Mouse (Mus musculus): ENCODE results near the gene Car15.

Gene Car15

DNA sequence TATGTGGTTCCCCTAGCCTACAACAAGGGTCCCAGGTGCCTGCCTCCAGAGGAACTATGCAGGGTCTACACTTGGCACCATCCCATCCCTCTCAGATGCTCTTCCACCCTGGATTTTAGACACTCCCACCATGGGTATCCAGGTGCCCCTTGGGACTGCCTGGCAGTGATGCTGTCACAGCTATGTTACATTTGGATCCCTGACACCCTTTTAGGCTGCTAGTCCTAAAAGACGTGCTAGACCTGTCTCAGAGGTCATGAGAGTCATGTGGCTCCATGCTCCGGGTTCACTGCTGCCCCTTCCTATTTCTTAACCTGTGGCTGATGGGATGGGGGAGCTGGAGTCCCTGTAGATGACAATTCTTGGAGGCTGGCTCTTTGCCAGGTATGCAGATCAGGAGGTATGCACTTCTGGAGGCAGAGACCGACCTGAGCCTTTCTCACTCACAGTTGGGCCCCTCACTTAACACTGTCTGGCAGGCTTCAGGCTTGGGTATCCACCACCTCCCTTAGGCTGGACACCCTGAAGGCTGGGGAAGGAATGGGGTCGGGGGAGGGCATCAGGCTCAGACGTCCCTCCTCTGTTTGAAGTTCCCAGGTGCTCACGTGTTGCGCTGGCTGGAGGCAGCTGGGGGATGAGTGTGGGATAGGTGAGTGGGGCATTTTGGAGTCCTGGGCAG, 36.2 kb downstream of the Car15 start:
- DNase-seq (ENCODE audit: low spot score), result no peak

DNA sequence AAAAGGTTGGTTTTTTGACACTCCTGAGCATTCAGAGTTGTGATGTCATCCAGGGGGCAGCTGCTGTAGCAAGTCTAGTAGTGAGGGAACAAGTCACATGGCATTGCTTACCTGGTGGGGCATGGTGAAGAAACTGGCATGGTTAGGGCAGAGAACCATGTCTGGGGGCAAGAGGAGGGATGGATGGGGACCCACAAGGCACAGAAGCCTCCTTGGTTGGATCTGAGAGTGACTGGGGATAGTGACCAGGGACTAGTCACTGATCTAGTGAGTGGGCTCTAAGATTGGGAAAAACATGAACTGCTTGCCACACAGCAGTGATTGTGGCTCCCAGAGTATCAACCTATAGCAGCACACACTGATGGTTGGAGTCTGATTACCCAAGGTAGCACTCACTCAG, 38.6 kb downstream of the Car15 start:
- DNase-seq (ENCODE audit: low spot score), result no peak

DNA sequence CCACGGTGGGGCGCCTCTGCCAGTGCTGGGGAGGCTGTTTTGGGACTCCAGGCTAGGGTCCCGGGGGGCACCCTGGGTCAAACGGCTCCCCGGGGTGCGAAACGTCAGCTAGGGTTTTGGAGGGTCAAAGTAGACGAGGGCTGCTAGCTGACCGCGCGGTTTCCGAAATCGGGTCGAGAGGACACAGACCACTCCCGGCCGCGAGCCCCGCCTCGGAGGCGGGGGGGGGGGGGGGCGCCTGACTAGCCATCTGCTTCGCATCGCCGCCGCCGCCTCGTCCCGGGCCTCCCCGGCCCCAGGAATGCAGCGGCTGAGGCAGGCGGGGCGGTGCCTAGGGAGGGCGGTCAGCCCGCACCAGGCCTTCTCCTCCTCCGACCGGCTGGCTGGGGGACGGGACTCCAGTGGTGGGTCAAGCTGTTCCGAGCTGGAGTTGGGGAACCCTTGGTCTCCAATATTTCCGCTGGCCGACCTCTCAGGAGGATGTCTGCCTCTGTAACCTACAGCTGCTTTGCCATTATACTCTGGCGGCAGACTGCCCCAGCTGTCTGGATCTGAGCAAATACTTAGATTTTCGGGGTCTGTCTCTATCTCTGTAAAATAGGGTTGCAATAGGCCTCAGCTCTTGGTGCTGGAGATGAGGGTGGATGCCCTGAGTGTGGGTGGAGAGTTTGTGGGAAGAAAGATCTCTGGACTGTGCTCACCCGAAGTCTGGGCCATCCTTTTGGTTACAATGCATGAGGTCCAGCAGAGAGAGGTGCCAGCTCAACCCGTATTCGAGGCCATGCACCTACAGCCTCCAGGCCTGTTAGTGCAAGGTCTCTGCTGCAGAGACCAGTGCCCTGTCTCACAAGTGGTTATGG, 39.6 kb downstream of the Car15 start:
- peak; percentile 62 for DNase-seq (ENCODE audit: low spot score)

DNA sequence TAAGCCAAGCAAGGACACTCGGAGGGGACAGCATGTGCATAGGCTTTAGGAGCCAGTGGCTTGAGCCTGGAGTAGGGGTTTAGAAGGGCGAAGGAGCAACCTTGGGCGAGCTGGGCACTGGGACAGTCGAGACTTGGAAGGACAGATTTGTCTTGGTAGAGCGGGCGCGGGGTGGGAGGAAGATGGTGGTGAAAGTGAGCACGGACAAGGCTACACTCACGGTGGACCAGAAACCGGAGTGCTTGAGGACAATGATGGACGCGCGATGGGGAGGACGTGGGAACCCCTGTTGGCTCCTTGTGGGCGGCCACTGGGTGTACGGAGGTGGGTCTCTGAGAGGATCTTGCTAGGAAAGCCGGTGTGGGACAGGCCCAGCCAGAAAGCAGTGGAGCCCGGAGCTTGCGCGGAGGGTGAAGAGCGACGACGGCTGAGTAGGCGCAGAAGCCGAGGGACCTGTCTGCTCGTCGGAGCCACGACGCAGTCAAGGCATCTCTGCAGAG, 40.3 kb downstream of the Car15 start:
- no peak for DNase-seq (ENCODE audit: low spot score)

DNA sequence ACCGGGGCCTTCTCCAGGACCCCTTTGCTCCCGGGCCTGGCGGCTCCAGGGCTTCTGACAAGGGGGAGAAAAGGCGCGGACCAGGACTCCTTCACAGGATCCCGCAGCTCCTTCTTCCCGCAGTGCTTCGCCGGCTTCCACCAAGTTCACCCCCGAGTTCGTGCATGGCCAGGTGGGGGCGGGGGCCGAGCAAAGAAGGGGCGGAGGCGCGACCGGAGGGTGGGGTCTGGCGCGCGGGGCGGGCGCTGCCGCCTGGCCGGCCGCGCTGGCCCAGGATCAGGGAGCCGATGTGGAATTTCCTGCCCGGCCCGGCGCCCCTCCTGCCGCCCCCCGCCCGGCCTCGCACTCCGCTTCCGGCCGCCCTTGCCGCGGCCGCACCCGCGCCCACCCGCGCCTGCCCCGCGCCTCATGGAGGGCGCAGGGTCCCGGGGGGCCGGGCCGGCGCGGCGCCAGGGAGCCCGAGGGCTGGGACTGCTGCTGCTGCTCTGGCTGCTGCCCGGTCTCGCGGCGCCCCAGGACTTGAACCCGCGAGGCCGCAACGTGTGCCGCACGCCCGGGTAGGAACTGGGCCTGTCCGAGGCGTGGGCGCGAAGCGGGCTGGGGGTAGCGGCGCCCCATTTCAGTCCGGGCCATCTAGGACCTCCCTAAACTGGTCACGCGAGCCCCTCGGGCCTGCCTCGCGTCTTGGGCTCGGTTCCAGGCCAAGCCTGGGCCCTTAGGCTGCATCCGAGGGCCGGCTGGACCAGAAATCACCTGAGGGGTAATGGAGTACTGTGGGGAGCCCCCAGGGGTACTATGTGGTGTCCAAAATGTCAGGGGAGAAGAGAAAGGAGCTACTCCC, 41.0 kb downstream of the Car15 start, which contains the start of gene Scarf2:
Gene Scarf2 (plus strand): TSS at position 312 of the 841 bp plus-strand sequence.
- peak; percentile 64 for DNase-seq (ENCODE audit: low spot score)

DNA sequence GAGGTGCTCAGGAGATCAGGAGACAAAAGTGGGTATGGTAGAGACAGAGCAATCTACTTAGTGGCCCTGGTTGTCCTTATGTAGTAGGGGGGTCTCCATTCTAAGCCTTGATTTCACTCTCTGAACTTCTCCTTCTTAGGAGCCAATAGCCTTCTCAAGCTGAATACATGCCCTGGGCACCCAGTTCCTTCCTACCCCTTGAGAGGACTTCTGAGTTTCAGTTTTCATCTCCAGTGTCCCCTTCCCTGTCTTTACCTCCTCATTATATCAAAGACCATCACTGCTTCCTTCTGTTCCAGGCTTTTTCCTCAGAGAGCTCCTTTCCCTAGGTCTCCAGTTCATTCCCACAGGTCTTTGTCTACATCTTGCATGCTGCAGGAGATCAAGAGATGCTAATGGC, 41.6 kb downstream of the Car15 start:
- no peak for DNase-seq (ENCODE audit: low spot score)

DNA sequence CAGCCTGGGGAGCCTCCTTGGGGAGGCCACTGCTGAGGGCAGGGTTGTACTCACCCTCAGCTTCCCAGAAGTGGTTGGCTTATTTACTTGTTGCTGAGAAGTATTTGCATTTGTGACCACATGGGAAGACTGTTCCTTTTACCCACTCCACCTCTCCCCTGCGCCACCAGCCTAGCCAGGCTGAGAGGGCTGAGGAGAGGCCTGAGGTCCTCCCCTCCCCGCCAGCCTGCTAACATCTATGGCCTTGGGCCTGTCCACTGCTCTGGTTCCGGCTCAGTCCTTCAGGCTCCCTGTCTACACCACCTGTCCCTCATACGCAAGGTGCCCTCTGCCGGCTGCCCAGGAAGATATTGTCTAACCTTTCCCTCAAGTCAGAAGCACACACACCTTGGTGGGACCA, 42.5 kb downstream of the Car15 start:
- peak; percentile 83 for DNase-seq (ENCODE audit: low spot score)

DNA sequence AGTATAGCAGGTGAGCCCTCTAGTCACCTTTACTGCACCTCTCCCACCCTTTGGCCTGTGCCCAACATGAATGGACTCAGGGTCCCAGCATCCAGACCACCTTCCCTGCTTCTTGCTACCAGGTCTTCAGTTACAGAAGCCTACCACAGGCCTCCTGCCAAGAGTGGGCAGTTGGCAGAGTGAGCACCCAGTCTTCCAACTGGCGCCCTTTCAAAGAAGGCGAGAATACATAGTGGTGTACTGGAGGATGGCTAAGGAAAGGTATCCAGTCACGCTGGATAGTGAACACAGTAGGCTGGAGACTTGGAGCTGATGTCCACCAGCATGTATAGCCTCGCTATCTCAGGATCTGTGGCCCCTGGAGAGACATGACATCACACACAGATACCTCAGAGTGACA, 44.1 kb downstream of the Car15 start:
- no peak for DNase-seq (ENCODE audit: low spot score)

DNA sequence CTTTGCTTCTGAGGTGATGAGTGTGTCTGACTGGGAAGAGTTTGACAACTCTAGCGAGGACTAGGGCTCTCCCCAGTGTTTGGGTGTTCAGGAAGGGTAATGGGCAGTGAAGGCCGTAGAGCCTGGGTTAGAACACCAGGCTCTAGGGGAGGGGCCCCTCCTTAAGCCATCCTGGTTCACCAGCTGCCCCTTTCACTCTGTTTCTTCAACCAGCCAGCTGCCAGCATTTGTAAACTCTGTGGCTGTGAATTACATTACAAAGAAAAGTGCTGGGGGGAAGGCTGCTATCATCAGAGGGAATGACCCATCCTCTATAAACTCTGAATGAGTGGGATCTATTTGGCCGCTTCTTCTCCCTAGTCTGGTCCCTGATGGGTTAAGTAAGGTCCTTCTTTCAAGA, 45.4 kb downstream of the Car15 start:
- DNase-seq (ENCODE audit: low spot score), result no peak

DNA sequence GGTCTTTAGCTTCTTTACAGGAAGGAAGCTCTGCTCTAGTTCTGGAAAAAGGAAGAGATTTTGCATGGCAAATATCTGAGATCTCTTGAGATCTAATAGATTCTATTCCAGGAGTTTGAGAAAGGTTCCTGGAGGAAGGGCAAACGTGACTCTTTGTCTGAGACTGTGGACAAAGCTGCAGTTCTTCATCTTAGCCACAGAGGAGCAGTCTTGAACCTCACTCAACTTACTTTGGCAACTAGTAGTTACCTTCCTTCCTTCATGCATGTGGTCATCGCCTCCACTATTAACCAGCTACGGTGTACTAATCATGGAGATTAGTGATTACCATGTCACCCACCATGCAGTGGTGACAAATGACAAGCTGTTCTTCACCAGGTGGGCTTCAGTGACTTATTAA, 52.8 kb downstream of the Car15 start:
- DNase-seq (ENCODE audit: low spot score), result peak; percentile 45
